Mouse (Mus musculus): Measurements from ENCODE around the gene Sipa1l3.

DNA sequence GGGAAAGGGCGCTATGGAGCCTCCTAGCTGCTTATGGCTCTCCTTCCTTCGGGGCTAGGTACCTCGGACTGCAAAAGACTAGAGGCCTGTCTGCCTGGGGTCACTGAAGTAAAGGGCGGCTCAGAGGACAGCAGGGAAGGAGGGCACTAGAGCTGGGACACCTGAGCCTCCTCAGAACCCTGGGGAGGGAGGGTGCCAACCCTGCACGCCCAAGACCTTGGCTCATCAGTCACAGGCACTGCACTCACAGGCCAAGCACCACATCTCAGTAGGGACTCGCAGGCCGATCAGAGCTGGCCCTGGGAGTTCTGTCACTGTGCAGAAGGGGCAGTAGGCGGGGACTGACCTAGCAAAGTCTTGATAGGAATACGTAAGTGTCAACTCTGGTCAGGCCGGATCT is 81.4 kb downstream of the Sipa1l3 start:
- TF ChIP-seq EP300 (IDR thresholded peaks at IDR 0.05; ENCODE audit: insufficient read depth, low read depth, low read length) (no peak), CTCF (IDR thresholded peaks at IDR 0.05; ENCODE audit: low read depth, low read length) (no peak)
